Mouse (Mus musculus): ENCODE data around the gene Aig1. TPM values are rescaled to one million over a fixed set of nuclear protein-coding genes. Genes with fewer than 3 reads are reported as not detected.
A peak's percentile ranks its signal among the peaks of the same experiment; 100 is the strongest.

Gene Aig1
- polyA plus RNA-seq, 1 experiment, result 12.0 TPM

DNA sequence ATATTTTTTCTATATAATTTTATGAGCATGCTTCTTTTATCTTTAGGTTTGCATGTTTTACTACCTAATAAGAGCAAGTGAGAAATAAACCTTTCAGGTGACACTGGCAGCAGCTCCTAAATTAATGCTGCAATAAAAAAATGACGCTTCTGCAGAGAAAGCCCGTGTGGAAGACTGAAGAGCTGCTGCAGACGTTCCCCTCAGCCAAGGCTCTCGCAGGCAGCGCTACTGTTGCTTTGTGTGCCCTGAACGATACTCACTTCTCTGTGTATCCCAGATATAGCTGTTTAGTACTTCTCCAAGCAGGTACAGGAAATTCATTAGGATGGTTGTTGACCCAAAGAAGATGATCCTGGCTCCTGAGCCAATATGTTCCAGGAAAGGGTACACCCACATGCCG is 215.5 kb downstream of the Aig1 start:
- no peaks in the 10 kb centered on the region for H3K9me3 ChIP-seq (replicated peaks; ENCODE audit: control insufficient read depth, insufficient read depth, low read length, poor library complexity, severe bottlenecking)
- TF ChIP-seq CTCF (IDR thresholded peaks at IDR 0.05; ENCODE audit: low read depth, low read length) (no peak), POLR2A (IDR thresholded peaks at IDR 0.05; ENCODE audit: insufficient read depth, low read length) (no peak), EP300 (IDR thresholded peaks at IDR 0.05; ENCODE audit: insufficient read depth, low read depth, low read length) (no peak)
- H3K27ac ChIP-seq (ENCODE audit: insufficient read depth, low read length), result no peak overlapping the region
- H3K4me3 ChIP-seq (ENCODE audit: low read depth, low read length), result no peak overlapping the region
- no peaks in the 10 kb centered on the region for H3K4me1 ChIP-seq (ENCODE audit: control insufficient read depth, insufficient read depth, low read length)
- no peak overlapping the region for H3K9ac ChIP-seq (ENCODE audit: low read depth, poor library complexity, severe bottlenecking)
- H3K27me3 ChIP-seq (ENCODE audit: control insufficient read depth, insufficient read depth, low read length, poor library complexity, severe bottlenecking), result no peaks in the 10 kb centered on the region; the same call in 1 of the 2 replicates
- H3K36me3 ChIP-seq (ENCODE audit: control insufficient read depth, insufficient read depth, low read length, poor library complexity, severe bottlenecking), result no peaks in the 10 kb centered on the region

DNA sequence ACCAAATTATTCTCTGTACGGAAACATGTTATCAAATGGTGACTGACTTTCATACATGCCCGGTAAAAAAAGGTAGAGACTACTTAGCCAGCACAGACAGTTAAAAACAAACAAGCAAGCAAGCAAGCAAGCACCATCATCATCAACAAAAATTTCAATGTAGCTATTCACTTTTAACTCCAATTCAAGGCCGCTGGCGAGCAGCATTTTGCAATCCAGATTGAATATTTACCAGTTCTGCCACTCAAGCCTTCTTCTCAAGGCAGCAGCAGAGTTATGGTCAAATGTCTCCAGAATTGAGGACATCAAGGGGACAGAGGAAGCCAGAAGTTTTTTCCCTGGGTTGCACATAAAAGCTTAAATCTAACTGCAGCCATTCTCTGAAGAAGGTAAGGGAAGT is 216.7 kb downstream of the Aig1 start:
- Histone ChIP-seq H3K9ac (ENCODE audit: low read depth, poor library complexity, severe bottlenecking) (no peak overlapping the region), H3K4me1 (ENCODE audit: control insufficient read depth, insufficient read depth, low read length) (no peaks in the 10 kb centered on the region), H3K4me3 (ENCODE audit: low read depth, low read length) (no peak overlapping the region), H3K27ac (ENCODE audit: insufficient read depth, low read length) (no peak overlapping the region), H3K36me3 (ENCODE audit: control insufficient read depth, insufficient read depth, low read length, poor library complexity, severe bottlenecking) (no peaks in the 10 kb centered on the region), H3K9me3 (replicated peaks; ENCODE audit: control insufficient read depth, insufficient read depth, low read length, poor library complexity, severe bottlenecking) (no peaks in the 10 kb centered on the region), H3K27me3 (ENCODE audit: control insufficient read depth, insufficient read depth, low read length, poor library complexity, severe bottlenecking) (no peaks in the 10 kb centered on the region; the same call in 1 of the 2 replicates)
- no peak for TF ChIP-seq POLR2A (IDR thresholded peaks at IDR 0.05; ENCODE audit: insufficient read depth, low read length)
- no peak for TF ChIP-seq CTCF (IDR thresholded peaks at IDR 0.05; ENCODE audit: low read depth, low read length)
- TF ChIP-seq EP300 (IDR thresholded peaks at IDR 0.05; ENCODE audit: insufficient read depth, low read depth, low read length), result no peak

DNA sequence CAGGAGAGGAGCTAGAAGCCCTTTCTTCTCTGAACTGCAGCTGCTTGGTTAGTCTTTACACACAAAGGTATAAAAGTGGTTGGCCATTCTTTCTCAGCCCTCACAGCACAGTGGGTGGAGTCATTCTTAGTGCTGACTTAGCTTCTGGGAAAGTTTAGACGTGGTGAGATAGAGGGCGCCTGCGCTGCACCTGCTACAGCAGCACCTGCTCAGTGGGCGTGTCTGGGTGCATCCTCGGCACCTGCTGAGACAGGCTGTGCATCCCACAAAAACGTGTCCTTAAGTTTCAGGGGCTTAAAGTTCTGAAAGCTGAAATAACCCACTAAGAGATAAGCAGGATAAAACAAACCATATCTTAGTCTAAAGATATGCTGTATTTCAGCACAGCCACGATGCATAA is 227.0 kb downstream of the Aig1 start:
- no peak for TF ChIP-seq POLR2A (IDR thresholded peaks at IDR 0.05; ENCODE audit: insufficient read depth, low read length)
- TF ChIP-seq EP300 (IDR thresholded peaks at IDR 0.05; ENCODE audit: insufficient read depth, low read depth, low read length), result 0 out of 2 replicates have a peak, but pooled peaks have one; percentile 25
- TF ChIP-seq CTCF (IDR thresholded peaks at IDR 0.05; ENCODE audit: low read depth, low read length), result peak; percentile 50
- Histone ChIP-seq H3K9ac (ENCODE audit: low read depth, poor library complexity, severe bottlenecking) (no peak overlapping the region), H3K4me3 (ENCODE audit: low read depth, low read length) (no peak overlapping the region), H3K27ac (ENCODE audit: insufficient read depth, low read length) (no peak overlapping the region), H3K4me1 (ENCODE audit: control insufficient read depth, insufficient read depth, low read length) (no peaks in the 10 kb centered on the region), H3K9me3 (replicated peaks; ENCODE audit: control insufficient read depth, insufficient read depth, low read length, poor library complexity, severe bottlenecking) (no peaks in the 10 kb centered on the region), H3K27me3 (ENCODE audit: control insufficient read depth, insufficient read depth, low read length, poor library complexity, severe bottlenecking) (no peaks in the 10 kb centered on the region), H3K36me3 (ENCODE audit: control insufficient read depth, insufficient read depth, low read length, poor library complexity, severe bottlenecking) (no peaks in the 10 kb centered on the region)

DNA sequence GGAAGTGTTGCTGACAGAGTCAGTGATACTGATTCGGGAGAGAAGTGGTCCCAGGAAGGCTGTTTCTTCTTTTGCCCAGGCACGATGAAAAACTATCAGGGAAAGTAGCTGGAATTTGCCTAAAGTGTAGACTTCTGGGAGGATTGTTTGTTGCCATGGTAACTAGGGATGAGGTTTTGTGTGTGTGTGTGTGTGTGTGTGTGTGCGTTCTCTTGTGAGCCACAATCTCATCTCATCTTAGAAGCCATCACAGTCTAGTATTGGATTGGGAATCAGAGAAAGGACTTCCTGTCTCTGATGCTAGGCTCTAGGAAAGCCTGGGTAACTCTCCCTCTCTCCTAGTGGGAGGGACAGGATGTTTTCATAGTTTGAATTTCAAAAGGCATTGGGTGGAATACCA is 237.0 kb downstream of the Aig1 start:
- H3K9ac ChIP-seq (ENCODE audit: low read depth, poor library complexity, severe bottlenecking), result no peak overlapping the region
- H3K27me3 ChIP-seq (ENCODE audit: control insufficient read depth, insufficient read depth, low read length, poor library complexity, severe bottlenecking), result no peaks in the 10 kb centered on the region
- H3K4me1 ChIP-seq (ENCODE audit: control insufficient read depth, insufficient read depth, low read length), result peaks cover 2% of the 10 kb centered on the region
- H3K9me3 ChIP-seq (replicated peaks; ENCODE audit: control insufficient read depth, insufficient read depth, low read length, poor library complexity, severe bottlenecking), result no peaks in the 10 kb centered on the region
- no peak for TF ChIP-seq POLR2A (IDR thresholded peaks at IDR 0.05; ENCODE audit: insufficient read depth, low read length)
- no peak for TF ChIP-seq EP300 (IDR thresholded peaks at IDR 0.05; ENCODE audit: insufficient read depth, low read depth, low read length)
- TF ChIP-seq CTCF (IDR thresholded peaks at IDR 0.05; ENCODE audit: low read depth, low read length), result no peak
- H3K27ac ChIP-seq (ENCODE audit: insufficient read depth, low read length), result no peak overlapping the region
- no peak overlapping the region for H3K4me3 ChIP-seq (ENCODE audit: low read depth, low read length)
- no peaks in the 10 kb centered on the region for H3K36me3 ChIP-seq (ENCODE audit: control insufficient read depth, insufficient read depth, low read length, poor library complexity, severe bottlenecking)

DNA sequence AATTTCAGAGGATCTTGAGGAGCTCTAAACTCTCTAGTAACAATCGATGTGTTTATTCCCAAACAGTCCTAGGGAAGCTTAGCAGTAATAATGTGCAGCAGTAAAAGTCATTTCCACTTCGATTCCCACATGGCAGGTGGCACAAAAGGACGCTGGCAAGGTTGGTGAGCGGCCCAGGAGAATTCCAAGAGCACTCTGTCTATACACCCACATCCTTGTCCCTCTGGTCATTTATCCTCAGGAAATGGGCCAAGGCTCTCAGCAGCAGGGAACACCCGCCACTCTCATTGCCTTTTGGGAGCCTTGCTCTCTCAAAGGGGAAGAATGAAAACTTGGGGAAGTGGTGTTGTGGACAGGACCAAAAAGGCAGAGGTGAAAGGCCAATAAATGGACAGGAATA is 245.0 kb downstream of the Aig1 start:
- H3K36me3 ChIP-seq (ENCODE audit: control insufficient read depth, insufficient read depth, low read length, poor library complexity, severe bottlenecking), result no peaks in the 10 kb centered on the region
- no peaks in the 10 kb centered on the region for H3K4me1 ChIP-seq (ENCODE audit: control insufficient read depth, insufficient read depth, low read length)
- H3K27me3 ChIP-seq (ENCODE audit: control insufficient read depth, insufficient read depth, low read length, poor library complexity, severe bottlenecking), result no peaks in the 10 kb centered on the region; the same call in 1 of the 2 replicates
- H3K27ac ChIP-seq (ENCODE audit: insufficient read depth, low read length), result no peak overlapping the region
- H3K9ac ChIP-seq (ENCODE audit: low read depth, poor library complexity, severe bottlenecking), result no peak overlapping the region
- TF ChIP-seq CTCF (IDR thresholded peaks at IDR 0.05; ENCODE audit: low read depth, low read length) (no peak), POLR2A (IDR thresholded peaks at IDR 0.05; ENCODE audit: insufficient read depth, low read length) (no peak), EP300 (IDR thresholded peaks at IDR 0.05; ENCODE audit: insufficient read depth, low read depth, low read length) (no peak)
- H3K9me3 ChIP-seq (replicated peaks; ENCODE audit: control insufficient read depth, insufficient read depth, low read length, poor library complexity, severe bottlenecking), result no peaks in the 10 kb centered on the region
- no peak overlapping the region for H3K4me3 ChIP-seq (ENCODE audit: low read depth, low read length)

DNA sequence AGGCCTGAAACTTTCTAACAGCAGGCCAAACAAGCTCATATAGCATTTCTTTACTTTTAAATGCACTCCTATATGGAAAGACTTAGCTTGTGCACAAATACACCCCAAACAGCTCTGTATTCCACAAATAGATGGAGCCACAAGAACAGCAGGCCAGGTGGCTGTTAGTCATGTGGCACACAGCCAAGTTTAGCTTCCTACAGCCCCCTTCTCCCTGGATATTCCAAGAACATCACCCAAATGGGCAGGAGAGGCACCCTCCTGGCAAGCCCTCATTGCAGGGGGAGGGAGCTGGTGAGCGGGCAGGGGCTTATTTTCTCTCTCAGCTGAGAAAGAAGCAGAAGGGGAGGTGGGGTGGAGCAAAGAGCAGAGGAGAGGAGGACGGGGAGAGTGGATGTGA is 267.9 kb downstream of the Aig1 start:
- no peaks in the 10 kb centered on the region for H3K27me3 ChIP-seq (ENCODE audit: control insufficient read depth, insufficient read depth, low read length, poor library complexity, severe bottlenecking)
- no peaks in the 10 kb centered on the region for H3K9me3 ChIP-seq (replicated peaks; ENCODE audit: control insufficient read depth, insufficient read depth, low read length, poor library complexity, severe bottlenecking)
- no peak overlapping the region for H3K27ac ChIP-seq (ENCODE audit: insufficient read depth, low read length)
- no peak overlapping the region for H3K9ac ChIP-seq (ENCODE audit: low read depth, poor library complexity, severe bottlenecking)
- H3K4me1 ChIP-seq (ENCODE audit: control insufficient read depth, insufficient read depth, low read length), result no peaks in the 10 kb centered on the region
- no peak for TF ChIP-seq CTCF (IDR thresholded peaks at IDR 0.05; ENCODE audit: low read depth, low read length)
- no peak for TF ChIP-seq EP300 (IDR thresholded peaks at IDR 0.05; ENCODE audit: insufficient read depth, low read depth, low read length)
- no peak for TF ChIP-seq POLR2A (IDR thresholded peaks at IDR 0.05; ENCODE audit: insufficient read depth, low read length)
- H3K36me3 ChIP-seq (ENCODE audit: control insufficient read depth, insufficient read depth, low read length, poor library complexity, severe bottlenecking), result no peaks in the 10 kb centered on the region
- H3K4me3 ChIP-seq (ENCODE audit: low read depth, low read length), result no peak overlapping the region
